Mouse (Mus musculus) central nervous system, embryonic 18 days (tissue): ENCODE results near the gene Mettl13. TPM values are rescaled to one million over a fixed set of nuclear protein-coding genes. Genes with fewer than 3 reads are reported as not detected.

Experiments used
- polyA plus RNA-seq: library from polyadenylated mRNA; depleted of rRNA; stranded (reverse); fragments of >200 nt; gene quantifications from 2 replicates; pipeline ENCODE4 v1.2.3, GENCODE M21; 2012; rRNA removed

Mettl13 gene
- 16.2 and 16.3 TPM in 2 replicates for polyA plus RNA-seq

GRCm38 (mm10) chr1:162548016-162548916 is at the start of gene Mettl13:
TSS of gene Mettl13 (minus strand) at chr1:162548551.

DNA sequence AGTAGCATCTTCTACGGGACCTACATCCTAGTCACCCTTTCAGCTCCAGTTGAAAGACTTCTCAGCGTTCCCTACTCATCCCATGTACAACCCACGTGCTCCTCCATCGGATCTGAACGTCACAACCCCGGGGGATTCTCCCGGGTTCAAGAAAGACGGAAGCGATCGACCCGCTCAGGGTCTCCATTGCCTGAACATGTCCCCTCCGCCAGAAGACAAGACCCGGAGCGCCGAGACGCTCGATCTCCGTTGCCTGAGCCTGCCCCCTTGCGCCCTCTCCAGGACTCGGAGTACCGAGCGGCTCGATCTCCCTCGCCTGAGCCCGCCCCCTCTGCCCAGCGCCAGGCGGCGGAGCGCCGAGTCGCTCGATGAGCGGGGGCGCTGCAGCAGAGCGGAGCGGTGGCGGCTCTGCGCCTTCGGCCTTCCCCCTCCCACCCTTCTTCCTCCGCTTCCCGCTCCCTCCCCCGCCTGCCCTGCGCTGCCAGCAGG is 22.0 kb upstream of the Mettl13 start, which contains the start of gene Vamp4:
TSS of gene Vamp4 (plus strand) at position 256 of the 489 bp plus-strand sequence.

Other genes with a start within 250 kb of the Mettl13 start
- gene Dnm3, start 70.5 kb downstream of the Mettl13 start, polyA plus RNA-seq, result 45.4 and 47.2 TPM in 2 replicates
- 53.3 and 56.4 TPM in 2 replicates for gene Vamp4, start 22.0 kb upstream of the Mettl13 start, polyA plus RNA-seq
- 0.05 and 0.17 TPM in 2 replicates for gene Myoc, start 90.6 kb upstream of the Mettl13 start, polyA plus RNA-seq
- gene Myocos, start 109.7 kb upstream of the Mettl13 start, polyA plus RNA-seq, result not detected in 2 replicates
- 36.8 and 39.3 TPM in 2 replicates for gene Prrc2c, start 192.0 kb upstream of the Mettl13 start, polyA plus RNA-seq